Mouse (Mus musculus) liver, embryonic 13.5 days (tissue): Measurements from ENCODE around the gene Stac3. TPM values are rescaled to one million over a fixed set of nuclear protein-coding genes. Genes with fewer than 3 reads are reported as not detected.
A peak's percentile ranks its signal among the peaks of the same experiment; 100 is the strongest.

ENCODE experiments used
- ATAC-seq: fragments of 200-750 bp; cut with Nextera tagmentation; 2 replicates; pipeline ENCODE4 v1.8.0; 2017; ENCODE audit warnings: low read depth, mild to moderate bottlenecking, moderate number of reproducible peaks, moderate library complexity
- DNase-seq: peaks from one replicate; pipeline ENCODE4 v3.0.0; 2022
- H3K27ac ChIP-seq: fragments of 300-500 bp; sonication (generic); 2 replicates; pipeline ENCODE4 v1.5.1; 2015; ENCODE audit warnings: moderate library complexity, mild to moderate bottlenecking, inconsistent platforms
- H3K27me3 ChIP-seq: fragments of 300-500 bp; sonication (generic); 2 replicates; pipeline ENCODE4 v1.6.1; 2015; ENCODE audit warnings: mild to moderate bottlenecking, inconsistent platforms
- H3K36me3 ChIP-seq: fragments of 300-500 bp; sonication (generic); 2 replicates; pipeline ENCODE4 v1.6.1; 2015; ENCODE audit warnings: mild to moderate bottlenecking, inconsistent platforms
- H3K4me1 ChIP-seq: fragments of 300-500 bp; sonication (generic); replicated peaks from 2 replicates; pipeline ENCODE4 v1.6.1; 2015; ENCODE audit warnings: inconsistent platforms
- H3K4me2 ChIP-seq: fragments of 300-500 bp; sonication (generic); 2 replicates; pipeline ENCODE4 v1.6.1; 2015; ENCODE audit warnings: inconsistent platforms, mild to moderate bottlenecking, moderate library complexity
- H3K4me3 ChIP-seq: fragments of 300-500 bp; sonication (generic); replicated peaks from 2 replicates; pipeline ENCODE4 v1.5.1; 2015; ENCODE audit warnings: mild to moderate bottlenecking, inconsistent platforms
- H3K9ac ChIP-seq: fragments of 300-500 bp; sonication (generic); 2 replicates; pipeline ENCODE4 v1.6.1; 2015; ENCODE audit warnings: mild to moderate bottlenecking, inconsistent platforms
- H3K9me3 ChIP-seq: fragments of 300-500 bp; sonication (generic); replicated peaks from 2 replicates; pipeline ENCODE4 v1.6.1; 2016; ENCODE audit warnings: inconsistent platforms
- WGBS: fragments of 180-500 bp; shearing (Covaris S2); methylation state at CpG from one replicate; pipeline ENCODE4 v1.1.7; 2015; ENCODE audit not compliant: insufficient replicate concordance; 5-methylcytosine and 5-hydroxymethylcytosine counted together
- polyA plus RNA-seq: library from polyadenylated mRNA; unstranded; fragments of >200 nt; fragmentation: Nextera tagmentation; extraction: Ambion mirVana; gene quantifications from 2 replicates; pipeline ENCODE4 v1.2.1, GENCODE M21; 2015

Gene Stac3
- polyA plus RNA-seq, 1 experiment from 2014 or later, result 0.47 TPM

- 80% methylated on average over 10 of the region's 10 CpGs for WGBS
- H3K4me2 ChIP-seq, result no peak overlapping the region
- peaks cover 56% of the 10 kb centered on the region for H3K36me3 ChIP-seq
- no peak for ATAC-seq
- H3K4me1 ChIP-seq, result no peaks in the 10 kb centered on the region
- no peak overlapping the region for H3K27ac ChIP-seq
- no peaks in the 10 kb centered on the region for H3K9me3 ChIP-seq
- DNase-seq, result no peak
- H3K9ac ChIP-seq, result no peak overlapping the region
- H3K4me3 ChIP-seq, result no peak overlapping the region
- H3K27me3 ChIP-seq, result no peaks in the 10 kb centered on the region
Measured at GRCm38 (mm10) chr10:127485235-127485634, 16.3 kb upstream of the Stac3 start.

DNA sequence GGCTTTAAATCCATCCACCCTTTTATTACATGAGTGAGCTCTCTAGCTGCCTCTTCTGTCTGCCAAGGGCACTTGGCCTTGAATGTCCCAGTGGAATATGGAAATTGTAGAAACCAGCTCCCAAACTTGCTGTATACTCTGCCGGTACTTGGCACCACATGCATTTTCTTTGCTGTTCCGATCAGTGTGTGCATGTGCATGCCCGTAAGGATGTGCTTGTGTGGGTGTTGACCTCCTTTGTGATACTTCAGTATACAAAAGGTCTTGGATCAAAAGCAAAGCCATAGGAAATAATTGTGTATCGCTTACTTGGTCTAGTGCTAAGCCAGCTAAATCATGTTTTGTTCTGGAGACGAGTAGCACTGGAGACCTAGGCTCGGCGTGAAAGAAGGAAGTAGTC lies 12.6 kb upstream of the Stac3 start:
- WGBS, result 84% methylated on average over 7 of the region's 7 CpGs
- H3K27ac ChIP-seq, result no peak overlapping the region
- H3K4me1 ChIP-seq, result no peaks in the 10 kb centered on the region
- H3K27me3 ChIP-seq, result no peaks in the 10 kb centered on the region
- H3K36me3 ChIP-seq, result peaks cover 88% of the 10 kb centered on the region
- no peak for DNase-seq
- no peak for ATAC-seq
- no peak overlapping the region for H3K9ac ChIP-seq
- no peak overlapping the region for H3K4me3 ChIP-seq
- no peaks in the 10 kb centered on the region for H3K9me3 ChIP-seq
- no peak overlapping the region for H3K4me2 ChIP-seq

DNA sequence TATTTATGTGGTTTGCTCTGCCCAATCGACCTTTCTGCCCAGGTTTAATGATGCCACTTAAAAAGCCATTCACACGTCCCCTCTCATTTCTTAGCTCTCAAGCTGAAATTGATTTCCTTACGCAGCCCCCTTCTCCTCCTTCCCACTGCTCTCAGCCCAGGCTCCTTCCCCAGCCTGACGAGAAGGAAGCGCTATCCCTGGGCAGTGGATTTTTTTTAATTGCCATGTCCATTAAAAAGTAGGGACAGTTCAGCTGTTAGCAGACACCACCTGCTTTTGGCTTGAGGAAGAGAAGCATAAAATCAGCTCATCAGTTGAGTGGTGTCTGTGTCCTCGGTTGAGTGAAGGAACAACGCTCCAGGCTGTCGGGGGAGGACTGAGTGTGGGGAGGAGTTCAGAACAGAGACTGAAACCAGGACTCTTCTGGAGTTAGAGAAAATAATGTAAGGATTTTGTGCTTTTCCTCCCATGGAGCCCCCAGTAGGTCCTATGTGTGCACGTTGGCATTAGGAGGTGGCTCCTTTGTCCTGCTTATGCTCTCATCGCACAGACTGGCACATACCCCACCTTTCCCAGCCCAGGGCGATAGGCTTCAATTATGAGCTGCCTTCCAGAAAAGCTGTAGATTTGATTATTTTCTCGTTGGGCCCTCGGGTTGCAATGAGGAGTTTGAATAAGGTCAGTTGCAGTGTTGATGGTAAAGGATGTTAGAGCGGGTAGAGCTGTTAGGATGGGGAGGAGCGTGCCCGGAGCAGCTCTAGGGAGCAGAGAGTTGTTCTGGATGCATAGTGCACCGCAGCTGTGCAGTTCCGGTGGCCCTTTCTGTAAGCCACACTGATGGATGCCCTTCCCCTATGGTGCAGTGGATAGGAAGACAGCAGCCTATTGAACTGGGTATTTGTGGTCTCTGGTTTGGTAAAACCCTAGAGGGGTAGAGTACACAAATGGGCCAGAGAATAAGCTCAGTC lies 11.0 kb upstream of the Stac3 start:
- ATAC-seq (no peak), DNase-seq (no peak)
- 79% methylated on average over 18 of the region's 18 CpGs for WGBS
- H3K4me3 ChIP-seq, result no peak overlapping the region
- H3K9ac ChIP-seq, result no peak overlapping the region
- H3K27me3 ChIP-seq, result no peaks in the 10 kb centered on the region
- H3K9me3 ChIP-seq, result no peaks in the 10 kb centered on the region
- H3K36me3 ChIP-seq, result peaks cover 87% of the 10 kb centered on the region
- no peaks in the 10 kb centered on the region for H3K4me1 ChIP-seq
- no peak overlapping the region for H3K27ac ChIP-seq
- H3K4me2 ChIP-seq, result no peak overlapping the region

GRCm38 (mm10) chr10:127491128-127491512 lies 10.4 kb upstream of the Stac3 start:
- ATAC-seq (no peak), DNase-seq (no peak)
- Histone ChIP-seq H3K27me3 (no peaks in the 10 kb centered on the region), H3K9me3 (no peaks in the 10 kb centered on the region), H3K4me2 (no peak overlapping the region), H3K27ac (no peak overlapping the region), H3K4me1 (no peaks in the 10 kb centered on the region), H3K36me3 (peaks cover 88% of the 10 kb centered on the region), H3K9ac (no peak overlapping the region), H3K4me3 (no peak overlapping the region)
- 72% methylated on average over 8 of the region's 8 CpGs for WGBS

DNA sequence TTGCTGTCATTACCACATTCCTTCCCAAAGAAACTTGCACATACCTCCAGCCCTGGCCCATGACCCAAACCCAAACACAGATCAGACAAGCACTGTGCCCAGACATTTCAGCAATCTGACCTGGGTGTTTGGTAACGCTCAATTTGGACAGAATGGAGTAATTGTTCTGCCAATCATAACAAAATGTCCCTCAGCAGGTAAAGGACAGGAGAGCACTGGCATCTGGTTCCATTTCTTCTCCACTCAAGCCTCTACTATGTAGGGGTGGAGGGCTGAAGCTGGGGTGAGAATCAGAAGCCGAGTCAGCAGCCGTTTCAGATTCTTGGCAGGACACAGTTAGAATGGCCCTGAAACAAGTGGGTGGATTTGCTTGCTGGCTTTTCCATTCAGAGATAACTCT lies 9.4 kb upstream of the Stac3 start:
- Histone ChIP-seq H3K27me3 (no peaks in the 10 kb centered on the region), H3K9me3 (no peaks in the 10 kb centered on the region), H3K4me1 (no peaks in the 10 kb centered on the region), H3K4me3 (no peak overlapping the region), H3K4me2 (no peak overlapping the region), H3K9ac (no peak overlapping the region), H3K27ac (no peak overlapping the region), H3K36me3 (peaks cover 90% of the 10 kb centered on the region)
- 85% methylated on average over 3 of the region's 3 CpGs for WGBS
- DNase-seq (no peak), ATAC-seq (no peak)

GRCm38 (mm10) chr10:127496156-127496555 lies 5.3 kb upstream of the Stac3 start:
- Histone ChIP-seq H3K4me1 (no peaks in the 10 kb centered on the region), H3K9ac (no peak overlapping the region), H3K9me3 (no peaks in the 10 kb centered on the region), H3K36me3 (peaks cover 79% of the 10 kb centered on the region), H3K27ac (no peak overlapping the region), H3K4me2 (no peak overlapping the region), H3K4me3 (no peak overlapping the region), H3K27me3 (no peaks in the 10 kb centered on the region)
- WGBS, result 82% methylated on average over 3 of the region's 3 CpGs
- ATAC-seq, result no peak
- DNase-seq, result no peak

DNA sequence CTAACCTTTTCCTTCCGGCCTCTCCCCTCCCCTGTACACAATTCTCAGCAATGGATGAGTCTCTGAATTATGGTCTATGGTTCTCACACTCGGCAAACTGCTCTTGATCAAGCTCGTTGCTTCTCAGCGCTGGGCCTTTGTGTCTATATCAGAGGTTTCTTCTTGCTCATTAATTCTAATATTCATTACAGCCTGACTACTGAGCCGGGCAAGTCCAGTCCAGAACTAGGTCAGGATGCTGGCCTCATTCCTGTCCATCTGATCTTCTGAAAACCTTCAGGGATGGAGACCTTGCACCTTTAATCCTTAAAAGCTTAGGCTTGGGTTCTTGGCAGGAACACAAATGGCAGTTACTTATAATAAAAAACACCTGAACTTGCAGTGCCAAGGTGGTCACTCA lies 2.0 kb upstream of the Stac3 start:
- Histone ChIP-seq H3K4me3 (no peak overlapping the region), H3K27ac (no peak overlapping the region), H3K27me3 (no peaks in the 10 kb centered on the region), H3K9me3 (no peaks in the 10 kb centered on the region), H3K4me1 (no peaks in the 10 kb centered on the region), H3K36me3 (peaks cover 47% of the 10 kb centered on the region), H3K9ac (no peak overlapping the region), H3K4me2 (no peak overlapping the region)
- WGBS, result 76% methylated on average over 5 of the region's 5 CpGs
- DNase-seq (no peak), ATAC-seq (no peak)

DNA sequence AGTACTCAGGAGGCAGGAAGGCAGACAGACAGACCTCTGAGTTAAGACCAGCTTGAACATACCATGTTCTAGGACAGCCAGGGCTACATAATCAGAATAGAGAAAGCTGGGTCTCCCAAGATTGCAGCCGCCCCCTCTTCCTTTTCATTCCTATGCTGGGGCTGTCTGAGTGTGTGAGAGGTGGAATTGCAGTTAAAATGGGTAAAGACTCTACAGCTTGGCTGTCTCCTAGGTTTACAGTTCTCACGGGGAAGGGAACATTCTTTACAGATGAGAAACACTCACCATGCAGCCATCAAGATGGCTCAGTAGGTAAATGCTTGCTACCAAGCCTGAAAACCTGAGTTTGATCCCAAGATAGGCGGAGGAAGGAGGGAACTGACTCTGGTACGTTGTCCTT lies 1.4 kb upstream of the Stac3 start:
- no peaks in the 10 kb centered on the region for H3K9me3 ChIP-seq
- H3K4me1 ChIP-seq, result no peaks in the 10 kb centered on the region
- WGBS, result 71% methylated on average over 4 of the region's 4 CpGs
- no peak overlapping the region for H3K4me2 ChIP-seq
- no peaks in the 10 kb centered on the region for H3K27me3 ChIP-seq
- H3K9ac ChIP-seq, result no peak overlapping the region
- no peak overlapping the region for H3K27ac ChIP-seq
- H3K36me3 ChIP-seq, result peaks cover 43% of the 10 kb centered on the region
- DNase-seq, result no peak
- no peak overlapping the region for H3K4me3 ChIP-seq
- no peak for ATAC-seq

DNA sequence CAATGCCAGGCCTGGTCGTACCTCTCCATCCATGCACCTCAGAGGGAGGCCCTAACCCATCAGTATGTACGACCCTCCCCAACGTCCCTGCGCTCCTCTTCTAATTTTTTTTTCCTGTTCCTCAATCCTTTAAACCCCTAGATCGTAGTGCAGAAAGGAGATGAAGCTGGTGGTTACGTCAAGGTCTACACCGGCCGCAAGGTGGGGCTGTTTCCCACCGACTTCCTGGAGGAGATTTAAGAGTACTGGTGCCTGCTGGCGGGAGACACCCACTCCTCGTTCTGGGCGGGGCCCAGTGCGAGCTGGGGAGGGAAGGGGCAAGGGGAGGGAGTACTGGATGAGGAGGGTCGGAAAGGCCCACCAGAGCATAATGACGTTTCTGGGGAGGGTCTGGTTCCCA lies 6.8 kb downstream of the Stac3 start:
- WGBS, result 1% methylated on average over 15 of the region's 15 CpGs
- ATAC-seq (peak; percentile 4; the same call in 1 of the 2 replicates), DNase-seq (peak; percentile 61)
- peak overlapping the region; percentile 48; the same call in 1 of the 2 replicates for H3K4me3 ChIP-seq
- H3K9me3 ChIP-seq, result no peaks in the 10 kb centered on the region
- H3K27me3 ChIP-seq, result peaks cover 71% of the 10 kb centered on the region
- no peak overlapping the region for H3K27ac ChIP-seq
- H3K4me2 ChIP-seq, result peak overlapping the region; percentile 71
- no peak overlapping the region for H3K9ac ChIP-seq
- no peaks in the 10 kb centered on the region for H3K36me3 ChIP-seq
- peaks cover 32% of the 10 kb centered on the region for H3K4me1 ChIP-seq

- DNase-seq, result peak; percentile 68
- Histone ChIP-seq H3K4me1 (peaks cover 42% of the 10 kb centered on the region), H3K9me3 (no peaks in the 10 kb centered on the region), H3K27ac (no peak overlapping the region), H3K4me3 (peak overlapping the region; percentile 48), H3K4me2 (peak overlapping the region; percentile 71), H3K27me3 (peaks cover 81% of the 10 kb centered on the region), H3K36me3 (no peaks in the 10 kb centered on the region), H3K9ac (peak overlapping the region; percentile 38; the same call in 1 of the 2 replicates)
- 0 out of 2 replicates have a peak, but pooled peaks have one; percentile 27 for ATAC-seq
- WGBS, result 3% methylated on average over 35 of the region's 35 CpGs
Measured at GRCm38 (mm10) chr10:127509051-127509836, 7.8 kb downstream of the Stac3 start.
